Mouse (Mus musculus) kidney, postnatal 0 days (tissue): Measurements from ENCODE around the gene Zbtb20. TPM values are rescaled to one million over a fixed set of nuclear protein-coding genes. Genes with fewer than 3 reads are reported as not detected.

Experiments
- ATAC-seq: fragments of 200-750 bp; cut with Nextera tagmentation; replicated peaks from 2 replicates; pipeline ENCODE4 v1.8.0; 2017; ENCODE audit warnings: low read depth, moderate number of reproducible peaks, moderate TSS enrichment, moderate library complexity; ENCODE audit not compliant: low FRiP score
- DNase-seq: peaks from one replicate; pipeline ENCODE4 v3.0.0-alpha.2; 2016; ENCODE audit warnings: low spot score
- H3K27ac ChIP-seq: fragments of 300-500 bp; sonication (generic); 2 replicates; pipeline ENCODE4 v1.5.1; 2014; ENCODE audit warnings: mild to moderate bottlenecking
- H3K27me3 ChIP-seq: fragments of 300-500 bp; sonication (generic); 2 replicates; pipeline ENCODE4 v1.6.1; 2014; ENCODE audit warnings: low read length, mixed read lengths; ENCODE audit not compliant: insufficient read depth
- H3K36me3 ChIP-seq: fragments of 300-500 bp; sonication (generic); 2 replicates; pipeline ENCODE4 v1.6.1; 2014; ENCODE audit warnings: low read length, mixed read lengths; ENCODE audit not compliant: insufficient read depth
- H3K4me1 ChIP-seq: fragments of 300-500 bp; sonication (generic); replicated peaks from 2 replicates; pipeline ENCODE4 v1.6.1; 2014; ENCODE audit warnings: antibody characterized with exemption, low read length, mixed read lengths; ENCODE audit not compliant: insufficient read depth
- H3K4me2 ChIP-seq: fragments of 300-500 bp; sonication (generic); 2 replicates; pipeline ENCODE4 v1.6.1; 2014; ENCODE audit warnings: mild to moderate bottlenecking, low read length, moderate library complexity, mixed read lengths
- H3K4me3 ChIP-seq: fragments of 300-500 bp; sonication (generic); replicated peaks from 2 replicates; pipeline ENCODE4 v1.5.1; 2014; ENCODE audit warnings: low read depth, low read length
- H3K9ac ChIP-seq: fragments of 300-500 bp; sonication (generic); 2 replicates; pipeline ENCODE4 v1.6.1; 2014; ENCODE audit warnings: low read depth, low read length
- H3K9me3 ChIP-seq: fragments of 300-500 bp; sonication (generic); replicated peaks from 2 replicates; pipeline ENCODE4 v1.6.1; 2016; ENCODE audit warnings: low read length, inconsistent platforms, mixed read lengths
- CTCF ChIP-seq: IDR thresholded peaks from 2 replicates; pipeline ENCODE4 v1.5.1; 2016; ENCODE audit warnings: antibody characterized with exemption, low read depth, mild to moderate bottlenecking, moderate library complexity
- WGBS: fragments of 180-500 bp; shearing (Covaris S2); extraction: QIAGEN DNeasy Blood & Tissue Kit; methylation state at CpG from one replicate; pipeline ENCODE4 v1.1.7; 2014; 5-methylcytosine and 5-hydroxymethylcytosine counted together
- polyA plus RNA-seq: library from polyadenylated mRNA; unstranded; fragments of >200 nt; fragmentation: Nextera tagmentation; extraction: Ambion mirVana; gene quantifications from 2 replicates; pipeline ENCODE4 v1.2.1, GENCODE M21; 2015

Zbtb20 gene
- polyA plus RNA-seq, 1 experiment from 2014 or later: 36.8 TPM

GRCm38 (mm10) chr16:43324009-43324408 is 448.3 kb downstream of the Zbtb20 start:
- H3K4me3 ChIP-seq: no peak overlapping the region
- H3K4me1 ChIP-seq: no peaks in the 10 kb centered on the region
- DNase-seq (no peak), ATAC-seq (no peak)
- H3K36me3 ChIP-seq: no peaks in the 10 kb centered on the region
- WGBS: 80% methylated on average over 3 of the region's 3 CpGs
- H3K9me3 ChIP-seq: no peaks in the 10 kb centered on the region
- H3K27ac ChIP-seq: no peak overlapping the region
- no peak for TF ChIP-seq CTCF
- H3K9ac ChIP-seq: no peak overlapping the region
- H3K27me3 ChIP-seq: no peaks in the 10 kb centered on the region
- H3K4me2 ChIP-seq: no peak overlapping the region

DNA sequence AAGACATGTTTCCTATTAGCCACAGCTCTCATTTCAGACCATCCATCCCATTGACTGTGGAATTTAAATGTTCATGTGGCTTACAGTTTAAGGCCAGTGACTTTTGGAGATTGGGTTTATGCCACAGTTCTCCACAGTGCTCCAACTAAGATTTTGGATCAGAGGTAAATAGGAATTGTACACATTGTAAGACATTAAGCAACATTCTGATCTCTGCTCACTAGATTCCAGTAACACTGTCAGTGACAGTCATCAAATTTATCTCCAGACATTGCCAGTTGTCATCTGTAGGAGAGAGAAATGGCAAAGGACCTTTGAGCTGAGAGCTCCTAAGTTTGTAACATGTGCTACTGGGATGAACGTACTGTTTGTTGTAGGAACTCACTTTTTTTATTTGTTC is 452.5 kb downstream of the Zbtb20 start:
- H3K9me3 ChIP-seq: no peaks in the 10 kb centered on the region
- ATAC-seq: no peak
- H3K27ac ChIP-seq: no peak overlapping the region
- H3K27me3 ChIP-seq: no peaks in the 10 kb centered on the region
- no peaks in the 10 kb centered on the region for H3K4me1 ChIP-seq
- no peak overlapping the region for H3K4me3 ChIP-seq
- TF ChIP-seq CTCF: no peak
- H3K4me2 ChIP-seq: no peak overlapping the region
- DNase-seq: no peak
- 88% methylated on average over 1 of the region's 1 CpGs for WGBS
- no peak overlapping the region for H3K9ac ChIP-seq
- H3K36me3 ChIP-seq: no peaks in the 10 kb centered on the region

DNA sequence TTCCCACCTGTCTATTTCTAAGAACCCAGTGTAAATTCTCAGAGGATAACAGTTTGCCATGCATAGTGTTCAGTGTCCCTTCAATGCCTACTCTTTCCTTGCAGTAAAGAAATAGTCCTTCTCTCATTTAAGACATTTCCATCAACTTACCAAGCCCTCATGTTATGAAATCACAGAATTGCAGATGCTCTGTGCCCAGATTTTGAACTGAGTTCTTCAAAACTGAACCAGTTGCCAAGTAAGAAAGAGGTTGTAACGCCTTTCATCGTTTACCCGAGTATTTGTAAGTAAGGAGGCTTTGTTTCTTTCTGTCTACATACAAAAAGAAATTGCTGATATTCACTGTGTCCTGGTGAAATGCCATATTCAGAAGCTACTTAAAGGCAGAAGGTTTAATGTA is 454.5 kb downstream of the Zbtb20 start:
- ATAC-seq: no peak
- Histone ChIP-seq H3K4me3 (no peak overlapping the region), H3K4me1 (no peaks in the 10 kb centered on the region), H3K4me2 (no peak overlapping the region), H3K9me3 (no peaks in the 10 kb centered on the region), H3K9ac (no peak overlapping the region), H3K27ac (no peak overlapping the region), H3K27me3 (no peaks in the 10 kb centered on the region), H3K36me3 (no peaks in the 10 kb centered on the region)
- no peak for DNase-seq
- WGBS: 88% methylated on average over 3 of the region's 3 CpGs
- no peak for TF ChIP-seq CTCF

GRCm38 (mm10) chr16:43331440-43331839 is 455.8 kb downstream of the Zbtb20 start:
- Histone ChIP-seq H3K4me2 (no peak overlapping the region), H3K9ac (no peak overlapping the region), H3K9me3 (no peaks in the 10 kb centered on the region), H3K36me3 (no peaks in the 10 kb centered on the region), H3K27ac (no peak overlapping the region), H3K27me3 (no peaks in the 10 kb centered on the region), H3K4me3 (no peak overlapping the region), H3K4me1 (no peaks in the 10 kb centered on the region)
- WGBS: 59% methylated on average over 3 of the region's 3 CpGs
- ATAC-seq (no peak), DNase-seq (peak; percentile 44)
- no peak for TF ChIP-seq CTCF

- Histone ChIP-seq H3K27me3 (no peaks in the 10 kb centered on the region), H3K36me3 (no peaks in the 10 kb centered on the region), H3K4me1 (no peaks in the 10 kb centered on the region), H3K4me2 (no peak overlapping the region), H3K4me3 (no peak overlapping the region), H3K27ac (no peak overlapping the region), H3K9me3 (no peaks in the 10 kb centered on the region), H3K9ac (no peak overlapping the region)
- ATAC-seq (no peak), DNase-seq (no peak)
- no peak for TF ChIP-seq CTCF
- 59% methylated on average over 2 of the region's 2 CpGs for WGBS
Observed at GRCm38 (mm10) chr16:43332734-43333133, 457.1 kb downstream of the Zbtb20 start.

DNA sequence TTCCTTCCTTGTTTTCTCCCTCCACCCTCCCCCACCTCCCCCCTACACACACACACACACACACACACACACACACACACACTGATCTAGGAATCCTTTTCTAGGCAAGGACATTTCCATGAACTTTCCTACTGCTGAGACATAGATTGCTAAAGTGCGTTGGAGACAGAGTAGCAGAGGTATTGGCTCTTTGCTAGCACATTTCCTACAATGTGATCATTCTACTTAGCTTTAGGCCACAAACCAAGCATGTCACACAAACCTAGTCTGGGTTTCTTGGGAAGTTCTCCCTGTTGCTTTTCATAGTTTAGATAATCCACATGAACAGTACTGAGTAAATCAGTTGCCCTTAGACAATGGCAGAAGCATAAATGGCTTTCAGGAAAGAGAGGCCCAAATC is 457.6 kb downstream of the Zbtb20 start:
- ATAC-seq (no peak), DNase-seq (no peak)
- no peak overlapping the region for H3K27ac ChIP-seq
- no peak for TF ChIP-seq CTCF
- H3K4me3 ChIP-seq: no peak overlapping the region
- no peaks in the 10 kb centered on the region for H3K36me3 ChIP-seq
- no peak overlapping the region for H3K4me2 ChIP-seq
- 70% methylated on average over 1 of the region's 1 CpGs for WGBS
- H3K27me3 ChIP-seq: no peaks in the 10 kb centered on the region
- no peaks in the 10 kb centered on the region for H3K4me1 ChIP-seq
- no peak overlapping the region for H3K9ac ChIP-seq
- no peaks in the 10 kb centered on the region for H3K9me3 ChIP-seq

DNA sequence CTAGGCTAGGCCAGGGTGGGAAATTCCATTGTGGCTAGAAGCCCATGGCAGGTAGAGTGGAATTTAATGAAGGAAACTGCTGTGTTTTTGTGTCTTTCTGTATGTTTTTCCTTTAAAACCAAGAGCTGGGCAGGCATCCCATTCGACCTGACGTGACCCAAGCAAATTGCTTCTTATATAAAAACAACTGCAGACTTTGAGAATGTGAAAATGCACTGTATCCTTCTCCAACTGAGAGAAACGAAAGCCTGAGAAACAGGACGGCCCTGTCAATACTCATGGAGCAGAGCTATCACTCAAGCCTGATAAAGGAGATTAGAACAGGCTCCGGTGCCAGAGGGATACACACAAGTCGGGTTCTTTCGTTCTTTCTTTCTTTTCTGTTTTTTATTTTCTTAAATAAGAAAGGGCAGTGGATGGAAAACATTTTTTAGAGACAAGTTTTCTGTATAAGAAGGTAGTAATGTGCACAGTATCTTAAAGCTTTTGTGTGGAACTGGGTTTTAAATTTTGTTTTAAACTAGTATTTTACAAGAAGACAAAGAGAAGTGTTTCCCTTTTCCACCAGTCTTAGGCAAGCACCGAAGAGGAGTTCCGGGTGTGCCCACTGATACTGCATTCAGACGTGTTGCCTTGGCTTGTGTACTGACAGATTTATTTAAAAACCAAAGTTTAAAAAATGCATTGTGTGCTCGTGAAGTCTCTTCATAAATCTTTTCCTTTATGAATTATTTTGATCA is 458.9 kb downstream of the Zbtb20 start:
- H3K4me1 ChIP-seq: no peaks in the 10 kb centered on the region
- DNase-seq: peak; percentile 64
- TF ChIP-seq CTCF: no peak
- no peak for ATAC-seq
- H3K27me3 ChIP-seq: no peaks in the 10 kb centered on the region
- H3K9me3 ChIP-seq: no peaks in the 10 kb centered on the region
- H3K4me2 ChIP-seq: peak overlapping the region; percentile 37
- H3K4me3 ChIP-seq: no peak overlapping the region
- peak overlapping the region; percentile 76 for H3K27ac ChIP-seq
- no peak overlapping the region for H3K9ac ChIP-seq
- H3K36me3 ChIP-seq: no peaks in the 10 kb centered on the region
- 38% methylated on average over 11 of the region's 11 CpGs for WGBS
